Mouse (Mus musculus) heart, embryonic 11.5 days (tissue): ENCODE data around the gene Idua. TPM values are rescaled to one million over a fixed set of nuclear protein-coding genes. Genes with fewer than 3 reads are reported as not detected.
A peak's percentile ranks its signal among the peaks of the same experiment; 100 is the strongest.

ENCODE experiments used
- ATAC-seq: fragments of 200-750 bp; cut with Nextera tagmentation; replicated peaks from 2 replicates; pipeline ENCODE4 v1.8.0; 2017; ENCODE audit warnings: moderate library complexity; ENCODE audit not compliant: insufficient number of reproducible peaks, low FRiP score, low TSS enrichment
- H3K27ac ChIP-seq: fragments of 300-500 bp; sonication (generic); 2 replicates; pipeline ENCODE4 v1.5.1; 2014; ENCODE audit warnings: mild to moderate bottlenecking, low read depth, low read length
- H3K27me3 ChIP-seq: fragments of 300-500 bp; sonication (generic); 2 replicates; pipeline ENCODE4 v1.6.1; 2014; ENCODE audit warnings: mild to moderate bottlenecking, low read length, mixed read lengths; ENCODE audit not compliant: control insufficient read depth, insufficient read depth
- H3K36me3 ChIP-seq: fragments of 300-500 bp; sonication (generic); 2 replicates; pipeline ENCODE4 v1.6.1; 2014; ENCODE audit warnings: mild to moderate bottlenecking, low read length, moderate library complexity, mixed read lengths; ENCODE audit not compliant: control insufficient read depth, insufficient read depth
- H3K4me1 ChIP-seq: fragments of 300-500 bp; sonication (generic); 2 replicates; pipeline ENCODE4 v1.6.1; 2014; ENCODE audit warnings: low read length; ENCODE audit not compliant: control insufficient read depth, insufficient read depth
- H3K4me2 ChIP-seq: fragments of 300-500 bp; sonication (generic); 2 replicates; pipeline ENCODE4 v1.6.1; 2014; ENCODE audit warnings: mild to moderate bottlenecking, moderate library complexity
- H3K4me3 ChIP-seq: fragments of 300-500 bp; sonication (generic); 2 replicates; pipeline ENCODE4 v1.5.1; 2014; ENCODE audit warnings: low read depth, low read length
- H3K9ac ChIP-seq: fragments of 300-500 bp; sonication (generic); 2 replicates; pipeline ENCODE4 v1.6.1; 2014; ENCODE audit warnings: mild to moderate bottlenecking, low read depth, low read length, moderate library complexity
- H3K9me3 ChIP-seq: fragments of 300-500 bp; sonication (generic); replicated peaks from 2 replicates; pipeline ENCODE4 v1.6.1; 2016; ENCODE audit warnings: low read length; ENCODE audit not compliant: control insufficient read depth
- WGBS: fragments of 180-500 bp; shearing (Covaris S2); extraction: QIAGEN DNeasy Blood & Tissue Kit; methylation state at CpG from one replicate; pipeline ENCODE4 v1.1.7; 2014; ENCODE audit not compliant: insufficient replicate concordance; 5-methylcytosine and 5-hydroxymethylcytosine counted together
- polyA plus RNA-seq: library from polyadenylated mRNA; unstranded; fragments of >200 nt; fragmentation: Nextera tagmentation; extraction: Ambion mirVana; gene quantifications from 2 replicates; pipeline ENCODE4 v1.2.1, GENCODE M21; 2014

Gene Idua
- polyA plus RNA-seq, 1 experiment from 2014 or later = 14.4 TPM

DNA sequence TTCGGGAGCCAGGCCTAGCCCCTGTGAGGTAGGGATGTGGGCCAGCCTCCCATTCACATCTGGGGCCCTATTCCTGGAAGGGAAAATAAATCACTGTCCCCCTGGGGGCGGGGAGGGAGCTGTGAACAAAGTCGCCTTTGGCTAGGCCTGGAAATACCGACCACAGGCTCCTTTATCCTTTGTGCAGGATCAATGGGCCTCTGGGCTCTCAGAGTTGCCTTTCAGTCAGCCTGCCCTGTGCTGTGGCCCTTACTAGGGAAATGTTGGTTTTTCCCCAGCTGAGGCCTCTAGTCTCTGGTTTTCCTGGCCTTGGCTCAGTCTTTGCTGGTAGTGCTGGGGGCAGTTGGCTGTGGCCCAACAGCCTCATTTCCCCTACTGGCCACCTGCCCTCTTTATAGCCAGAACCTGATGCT, 37.2 kb downstream of the Idua start:
- H3K27ac ChIP-seq = peak overlapping the region; percentile 29; the same call in 1 of the 2 replicates
- H3K9me3 ChIP-seq = no peaks in the 10 kb centered on the region
- no peak overlapping the region for H3K9ac ChIP-seq
- H3K4me1 ChIP-seq = peaks cover 52% of the 10 kb centered on the region
- 66% methylated on average over 4 of the region's 4 CpGs for WGBS
- no peak overlapping the region for H3K4me3 ChIP-seq
- H3K27me3 ChIP-seq = 0 out of 2 replicates have a peak, but pooled peaks cover 3% of the 10 kb centered on the region
- peaks cover 5% of the 10 kb centered on the region; the same call in 1 of the 2 replicates for H3K36me3 ChIP-seq
- no peak for ATAC-seq
- peak overlapping the region; percentile 27 for H3K4me2 ChIP-seq

DNA sequence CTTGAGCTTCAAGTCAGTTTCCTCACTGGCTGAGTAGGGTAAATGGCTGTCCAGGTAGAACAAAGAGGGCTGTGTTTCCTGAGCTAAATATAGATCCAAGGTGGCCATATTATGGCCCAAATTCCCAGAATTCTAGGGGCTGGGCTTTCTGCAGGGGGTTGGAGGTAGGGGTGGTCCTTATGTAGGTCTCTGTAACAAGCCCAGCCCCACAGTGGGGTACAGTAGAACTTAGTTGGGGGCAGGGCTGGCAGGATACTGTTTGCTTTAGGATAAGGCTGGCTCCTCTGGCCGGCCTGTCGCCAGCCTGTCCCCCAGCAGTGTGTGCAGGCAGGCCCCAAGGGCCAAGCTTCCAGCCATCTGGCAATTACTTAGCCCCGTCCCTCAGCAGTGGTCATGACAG, 40.2 kb downstream of the Idua start:
- Histone ChIP-seq H3K27ac (peak overlapping the region; percentile 54), H3K4me1 (peaks cover 60% of the 10 kb centered on the region), H3K27me3 (no peaks in the 10 kb centered on the region), H3K9ac (no peak overlapping the region), H3K9me3 (no peaks in the 10 kb centered on the region), H3K4me3 (no peak overlapping the region), H3K36me3 (peaks cover 8% of the 10 kb centered on the region), H3K4me2 (no peak overlapping the region)
- ATAC-seq = peak; percentile 39
- WGBS = 16% methylated on average over 3 of the region's 3 CpGs

DNA sequence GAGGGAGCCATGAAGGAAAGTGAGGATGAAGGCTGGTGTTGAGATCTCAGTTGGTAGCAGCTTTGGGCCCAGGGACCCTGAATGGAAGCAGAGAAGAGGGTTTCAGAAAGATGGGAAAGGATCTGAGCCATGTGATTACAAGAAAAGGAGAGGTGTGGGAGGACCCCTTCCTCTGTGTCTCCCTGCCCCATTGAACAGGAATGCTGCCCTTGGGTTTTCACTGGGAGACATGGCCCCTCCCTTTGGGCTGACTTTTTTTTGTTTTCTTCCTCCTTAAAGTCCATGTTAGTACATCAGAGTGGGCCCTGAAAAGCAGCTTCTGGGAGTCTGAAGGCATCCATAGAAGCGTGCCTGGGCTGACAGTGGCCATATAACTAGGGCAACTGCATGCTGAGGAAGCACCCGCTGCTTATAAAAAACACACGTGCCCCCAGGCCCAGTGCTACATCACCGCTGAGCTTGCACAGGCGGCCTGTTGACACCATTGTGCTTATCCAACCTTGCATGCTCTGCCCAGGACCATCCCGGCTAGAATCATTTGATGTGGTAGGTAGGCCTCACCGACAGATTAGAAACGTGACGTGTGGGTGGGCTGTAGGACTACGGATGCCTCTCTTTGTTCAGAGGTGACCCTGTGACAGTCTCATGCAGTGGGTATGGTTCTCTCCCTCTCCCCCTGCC, 41.4 kb downstream of the Idua start:
- no peak overlapping the region for H3K4me2 ChIP-seq
- H3K36me3 ChIP-seq = peaks cover 16% of the 10 kb centered on the region
- no peaks in the 10 kb centered on the region for H3K27me3 ChIP-seq
- ATAC-seq = no peak
- H3K9me3 ChIP-seq = no peaks in the 10 kb centered on the region
- H3K4me3 ChIP-seq = no peak overlapping the region
- peak overlapping the region; percentile 31 for H3K27ac ChIP-seq
- H3K9ac ChIP-seq = no peak overlapping the region
- WGBS = 69% methylated on average over 10 of the region's 10 CpGs
- H3K4me1 ChIP-seq = peaks cover 50% of the 10 kb centered on the region

DNA sequence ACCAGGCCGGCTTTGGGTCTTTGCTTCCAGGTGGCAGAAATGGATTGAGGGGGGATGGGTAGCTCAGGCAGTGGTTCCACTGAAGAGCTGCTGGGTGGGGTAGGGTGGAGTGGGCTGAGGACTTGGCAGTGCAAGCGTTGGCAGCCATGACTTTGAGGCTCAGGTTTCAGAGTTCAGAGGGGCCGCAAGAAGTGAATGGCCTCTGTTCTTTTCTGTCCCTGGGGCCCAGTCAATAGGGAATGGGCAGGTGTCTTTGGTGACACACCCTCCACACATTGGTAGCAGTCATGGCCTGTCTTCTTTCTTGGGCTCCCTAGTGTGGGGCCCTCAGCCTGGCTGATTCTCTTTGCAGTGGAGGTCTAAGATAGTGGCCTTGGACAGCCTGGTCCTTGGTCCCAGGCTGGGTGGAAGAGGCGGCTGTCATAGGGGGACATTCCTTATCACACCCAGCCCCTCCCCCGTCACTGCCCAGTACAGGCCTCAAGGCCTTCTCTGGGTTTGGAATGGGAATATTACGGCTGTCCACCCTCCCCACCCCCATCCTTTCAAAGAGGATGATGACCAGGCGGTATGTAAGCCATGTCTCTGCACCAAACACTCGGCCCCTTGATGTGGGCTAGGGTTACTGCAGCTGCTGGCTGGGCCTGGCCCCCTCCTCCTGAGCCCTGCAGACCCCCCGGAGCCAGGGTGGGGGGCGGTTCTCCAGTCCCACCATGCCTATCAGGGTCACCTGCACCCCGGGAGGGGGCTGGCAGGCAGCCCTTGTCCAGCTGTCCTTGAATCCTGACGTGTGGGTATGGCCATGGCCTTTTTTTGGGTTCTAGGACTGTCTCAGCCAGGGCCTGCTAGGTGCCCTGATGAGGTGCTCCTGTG, 43.9 kb downstream of the Idua start:
- ATAC-seq = 0 out of 2 replicates have a peak, but pooled peaks have one; percentile 2
- Histone ChIP-seq H3K36me3 (peaks cover 19% of the 10 kb centered on the region), H3K27me3 (no peaks in the 10 kb centered on the region), H3K4me3 (no peak overlapping the region), H3K9me3 (no peaks in the 10 kb centered on the region), H3K27ac (no peak overlapping the region), H3K9ac (0 out of 2 replicates have a peak overlapping the region, but pooled peaks have one; percentile 12), H3K4me2 (no peak overlapping the region), H3K4me1 (peaks cover 44% of the 10 kb centered on the region)
- WGBS = 61% methylated on average over 12 of the region's 12 CpGs

DNA sequence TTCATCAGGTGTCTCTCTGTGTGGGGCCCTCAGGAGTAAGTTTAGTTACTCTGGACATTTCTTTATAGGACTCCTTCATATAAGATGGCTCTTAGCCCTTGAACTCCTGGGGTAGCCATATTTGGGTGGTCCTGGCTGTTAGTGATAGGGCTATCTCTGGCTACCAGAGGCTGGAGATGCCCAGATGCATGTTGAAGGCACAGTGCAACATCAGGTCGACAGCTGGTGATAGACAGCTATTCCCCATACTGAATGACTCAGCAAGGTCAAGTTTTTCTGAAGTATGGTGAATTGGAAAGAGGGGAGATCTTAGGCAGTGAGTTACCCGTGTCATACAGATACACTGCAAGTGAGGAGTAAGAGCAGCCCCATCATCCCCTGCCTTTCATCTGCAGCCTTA, 47.6 kb downstream of the Idua start:
- no peak overlapping the region for H3K4me3 ChIP-seq
- no peak overlapping the region; the same call in 1 of the 2 replicates for H3K4me2 ChIP-seq
- H3K9ac ChIP-seq = no peak overlapping the region
- H3K27me3 ChIP-seq = no peaks in the 10 kb centered on the region
- 57% methylated on average over 2 of the region's 2 CpGs for WGBS
- no peaks in the 10 kb centered on the region for H3K9me3 ChIP-seq
- H3K27ac ChIP-seq = peak overlapping the region; percentile 75
- peaks cover 19% of the 10 kb centered on the region for H3K36me3 ChIP-seq
- peaks cover 15% of the 10 kb centered on the region; the same call in 1 of the 2 replicates for H3K4me1 ChIP-seq
- peak; percentile 29; the same call in 1 of the 2 replicates for ATAC-seq

DNA sequence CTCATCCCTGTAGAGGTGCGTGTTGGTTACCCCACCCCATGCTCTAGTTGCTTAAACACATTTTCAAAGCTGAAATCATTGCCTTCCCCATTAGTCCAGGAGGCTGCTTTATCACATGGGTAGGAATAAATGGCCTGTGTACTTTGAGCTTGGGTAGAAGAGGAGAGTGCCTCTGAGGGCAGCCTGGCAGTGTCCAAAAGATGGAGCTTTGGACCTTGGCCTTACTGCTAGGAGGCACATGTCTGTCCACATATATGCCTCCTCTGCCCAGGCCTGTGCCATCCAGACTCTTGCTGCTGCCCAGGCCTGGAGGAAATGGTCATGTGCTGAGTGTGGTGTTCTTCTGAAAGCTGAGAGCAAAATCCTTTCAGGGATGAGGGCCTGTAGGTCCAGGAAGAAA, 48.3 kb downstream of the Idua start:
- ATAC-seq = no peak
- Histone ChIP-seq H3K27ac (peak overlapping the region; percentile 75), H3K4me3 (no peak overlapping the region), H3K9me3 (no peaks in the 10 kb centered on the region), H3K27me3 (no peaks in the 10 kb centered on the region), H3K9ac (no peak overlapping the region), H3K4me2 (no peak overlapping the region), H3K4me1 (peaks cover 13% of the 10 kb centered on the region; the same call in 1 of the 2 replicates), H3K36me3 (peaks cover 19% of the 10 kb centered on the region)
- WGBS = 92% methylated on average over 1 of the region's 1 CpGs

DNA sequence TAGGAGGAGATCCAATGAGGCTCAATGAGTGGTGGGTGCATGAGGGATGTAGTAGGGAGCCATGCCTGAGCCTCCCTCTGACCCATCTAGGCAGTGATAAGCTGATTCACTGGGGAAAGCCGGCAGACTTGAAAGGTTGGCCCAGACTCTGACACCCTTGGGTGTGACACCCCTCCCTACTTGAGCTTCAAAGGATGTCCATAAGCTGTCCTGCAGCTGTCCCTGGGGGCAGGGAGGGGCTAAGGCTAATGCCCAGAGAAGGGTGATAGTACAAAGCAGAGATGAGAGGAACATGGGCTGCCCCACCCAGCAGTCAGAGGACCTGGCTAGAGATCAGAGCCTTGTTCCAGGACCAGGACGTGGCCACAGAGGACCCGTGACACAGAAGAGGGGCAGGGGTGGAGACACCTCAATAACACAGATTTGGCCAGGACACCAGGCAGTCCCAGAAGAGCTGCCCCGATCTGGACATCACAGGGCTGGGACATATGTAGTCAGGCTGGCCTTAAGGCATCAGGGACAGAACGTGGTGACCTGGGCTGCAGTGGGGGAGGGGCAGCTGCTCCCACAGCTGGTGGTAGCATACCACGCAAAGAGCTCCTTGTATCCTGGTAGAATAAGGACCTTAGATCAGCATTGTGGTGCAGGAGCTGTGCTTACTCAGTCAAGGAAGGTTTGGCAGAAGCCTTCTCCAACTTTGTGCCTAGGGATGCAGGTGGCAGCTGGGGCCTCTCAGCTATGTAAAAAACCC, 49.0 kb downstream of the Idua start:
- Histone ChIP-seq H3K9ac (no peak overlapping the region), H3K9me3 (no peaks in the 10 kb centered on the region), H3K27ac (peak overlapping the region; percentile 38; the same call in 1 of the 2 replicates), H3K27me3 (no peaks in the 10 kb centered on the region; the same call in 1 of the 2 replicates), H3K36me3 (peaks cover 19% of the 10 kb centered on the region), H3K4me1 (peaks cover 13% of the 10 kb centered on the region; the same call in 1 of the 2 replicates), H3K4me2 (no peak overlapping the region; the same call in 1 of the 2 replicates), H3K4me3 (no peak overlapping the region)
- ATAC-seq = peak; percentile 74
- 30% methylated on average over 6 of the region's 6 CpGs for WGBS

DNA sequence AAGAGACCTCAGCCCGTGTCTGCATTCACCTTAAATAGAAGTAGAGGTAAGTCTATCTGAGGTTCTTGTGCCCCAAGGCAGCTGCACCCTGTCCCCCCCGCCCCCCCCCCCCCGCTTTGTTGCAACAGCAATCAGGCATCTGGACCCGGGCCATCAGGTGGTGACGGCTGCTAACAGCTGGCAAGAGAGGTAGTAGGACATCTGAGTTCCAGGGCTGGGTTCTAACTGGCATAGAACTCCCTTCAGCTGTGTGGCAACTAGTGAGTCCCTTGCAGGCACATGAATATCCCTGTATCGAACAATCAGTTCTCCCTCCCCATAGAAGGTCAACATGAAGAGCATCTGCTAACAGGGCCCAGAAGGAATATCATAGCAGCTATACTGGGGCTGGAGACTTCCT, 51.8 kb downstream of the Idua start:
- H3K4me2 ChIP-seq = no peak overlapping the region
- no peak overlapping the region for H3K27ac ChIP-seq
- H3K4me3 ChIP-seq = no peak overlapping the region
- H3K36me3 ChIP-seq = peaks cover 8% of the 10 kb centered on the region; the same call in 1 of the 2 replicates
- H3K27me3 ChIP-seq = no peaks in the 10 kb centered on the region; the same call in 1 of the 2 replicates
- no peak for ATAC-seq
- WGBS = 75% methylated on average over 6 of the region's 6 CpGs
- H3K9ac ChIP-seq = no peak overlapping the region
- no peaks in the 10 kb centered on the region for H3K9me3 ChIP-seq
- H3K4me1 ChIP-seq = peaks cover 12% of the 10 kb centered on the region; the same call in 1 of the 2 replicates
